Mouse (Mus musculus) G1E (cell line): Measurements from ENCODE around the gene Fkbp14. TPM values are rescaled to one million over a fixed set of nuclear protein-coding genes. Genes with fewer than 3 reads are reported as not detected.

Experiments
- ATAC-seq: 2 replicates; pipeline ENCODE4 v1.8.0; 2016; ENCODE audit warnings: mild to moderate bottlenecking; ENCODE audit not compliant: insufficient number of reproducible peaks, poor library complexity, low FRiP score, severe bottlenecking; ENCODE audit errors: extremely low read depth
- DNase-seq: peaks from one replicate; pipeline ENCODE4 v3.0.0; 2012; ENCODE audit warnings: low spot score
- H3K27me3 ChIP-seq: 2 replicates; pipeline ENCODE4 v1.6.1; 2012; ENCODE audit warnings: mild to moderate bottlenecking, low read length, inconsistent platforms; ENCODE audit not compliant: insufficient read depth
- H3K36me3 ChIP-seq: replicated peaks from 2 replicates; pipeline ENCODE3; 2012; ENCODE audit warnings: mild to moderate bottlenecking, inconsistent platforms
- H3K4me1 ChIP-seq: 2 replicates; pipeline ENCODE4 v1.6.1; 2012; ENCODE audit warnings: low read depth, low read length, inconsistent platforms, mixed read lengths; ENCODE audit not compliant: insufficient read depth
- H3K4me3 ChIP-seq: 2 replicates; pipeline ENCODE4 v1.5.1; 2012; ENCODE audit warnings: low read depth, mild to moderate bottlenecking, inconsistent platforms, low read length, moderate library complexity, mixed read lengths
- H3K9me3 ChIP-seq: replicated peaks from 2 replicates; pipeline ENCODE4 v1.6.1; 2012; ENCODE audit warnings: inconsistent platforms
- CTCF ChIP-seq: IDR thresholded peaks from 2 replicates; pipeline ENCODE4 v1.5.1; 2012; ENCODE audit warnings: low read depth, low read length, inconsistent platforms, mixed read lengths
- GATA1 ChIP-seq: IDR thresholded peaks from 2 replicates; pipeline ENCODE4 v1.6.1; 2012; ENCODE audit warnings: borderline replicate concordance, low read length, inconsistent platforms, mixed read lengths
- GATA2 ChIP-seq: IDR thresholded peaks from 2 replicates; pipeline ENCODE4 v1.6.1; 2012; ENCODE audit warnings: low read depth, low read length, inconsistent platforms, borderline replicate concordance
- POLR2AphosphoS5 ChIP-seq: IDR thresholded peaks from 2 replicates; pipeline ENCODE4 v1.6.1; 2012; ENCODE audit warnings: low read depth, low read length, inconsistent platforms; ENCODE audit not compliant: insufficient replicate concordance
- TAL1 ChIP-seq: conservative IDR thresholded peaks from 2 replicates; pipeline ENCODE4 v1.6.1; 2012; ENCODE audit warnings: low read depth, low read length, inconsistent platforms, mixed read lengths
- polyA plus RNA-seq: library from polyadenylated mRNA; stranded (reverse); fragments of >175 nt; gene quantifications from 2 replicates; pipeline ENCODE4 v1.2.3, GENCODE M21; 2012
- total RNA-seq, 2 experiments: library from RNA; stranded (forward) in 1 of 2; stranded (reverse) in 1 of 2; fragments of 200-1000 nt in 1 of 2; fragments of >200 nt in 1 of 2; fragmentation: Nextera tagmentation in 1 of 2; gene quantifications; 2 replicates each; pipeline ENCODE4 v1.2.3; 2014 to 2017

Fkbp14 gene
- total and polyA plus RNA-seq, 3 experiments: 0.11 to 6.7 (median 2.5) TPM

DNA sequence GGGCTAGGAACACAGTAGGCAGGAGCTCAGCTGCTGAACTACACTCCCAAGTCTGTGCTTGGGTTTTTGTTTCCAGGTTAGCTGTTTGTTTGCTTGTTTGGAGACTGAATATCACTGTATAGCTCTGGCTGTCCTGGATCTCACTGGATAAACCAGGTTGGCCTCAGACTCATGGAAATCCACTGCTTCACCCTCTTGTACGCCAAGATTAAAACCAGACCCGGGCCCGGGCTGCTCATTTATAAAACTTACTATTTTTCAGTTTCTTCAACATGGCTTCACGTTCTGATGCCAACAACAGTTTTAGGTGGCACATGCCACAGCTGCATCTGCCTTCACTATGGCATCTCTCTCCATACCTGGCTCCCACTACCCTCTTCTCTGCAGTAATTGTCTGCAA, 33.5 kb downstream of the Fkbp14 start:
- Histone ChIP-seq H3K36me3 (no peaks in the 10 kb centered on the region), H3K9me3 (no peaks in the 10 kb centered on the region), H3K27me3 (peaks cover 7% of the 10 kb centered on the region; the same call in 1 of the 2 replicates), H3K4me3 (no peak overlapping the region), H3K4me1 (no peaks in the 10 kb centered on the region)
- no peak for ATAC-seq
- DNase-seq: no peak
- TF ChIP-seq GATA1 (no peak), GATA2 (no peak), TAL1 (no peak), CTCF (no peak), POLR2AphosphoS5 (no peak)

GRCm38 (mm10) chr6:54562018-54562809, 34.9 kb downstream of the Fkbp14 start:
- TF ChIP-seq GATA2: no peak
- TF ChIP-seq POLR2AphosphoS5: no peak
- no peak for TF ChIP-seq GATA1
- no peak for TF ChIP-seq CTCF
- no peak for TF ChIP-seq TAL1
- DNase-seq (no peak), ATAC-seq (no peak)
- no peaks in the 10 kb centered on the region for H3K9me3 ChIP-seq
- H3K36me3 ChIP-seq: no peaks in the 10 kb centered on the region
- H3K4me3 ChIP-seq: no peak overlapping the region
- H3K4me1 ChIP-seq: no peaks in the 10 kb centered on the region
- peaks cover 7% of the 10 kb centered on the region; the same call in 1 of the 2 replicates for H3K27me3 ChIP-seq

- Histone ChIP-seq H3K4me1 (no peaks in the 10 kb centered on the region), H3K27me3 (no peaks in the 10 kb centered on the region), H3K36me3 (no peaks in the 10 kb centered on the region), H3K4me3 (no peak overlapping the region), H3K9me3 (no peaks in the 10 kb centered on the region)
- TF ChIP-seq GATA1 (no peak), POLR2AphosphoS5 (no peak), GATA2 (no peak), TAL1 (no peak), CTCF (no peak)
- DNase-seq (no peak), ATAC-seq (no peak)
Measured at GRCm38 (mm10) chr6:54558466-54558865, 38.6 kb downstream of the Fkbp14 start.

DNA sequence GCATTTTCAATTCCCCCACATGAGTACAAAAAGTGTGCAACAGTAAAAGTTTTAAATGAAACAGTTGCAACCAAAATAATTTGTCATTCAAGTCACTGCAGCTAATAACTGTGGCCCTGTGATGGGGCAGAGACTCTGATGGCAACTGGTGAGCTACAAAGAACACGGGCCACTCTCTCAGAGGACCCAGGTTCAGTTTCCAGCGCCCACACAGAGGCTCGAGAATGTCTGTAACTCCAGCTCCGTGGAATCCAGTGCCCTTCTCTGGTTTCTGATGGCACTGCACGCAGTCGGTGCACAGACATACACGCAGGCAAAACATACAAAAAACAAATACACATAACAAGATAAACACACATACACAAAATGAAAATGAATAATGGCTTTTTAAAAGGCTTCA, 39.4 kb downstream of the Fkbp14 start:
- no peaks in the 10 kb centered on the region for H3K27me3 ChIP-seq
- no peak for TF ChIP-seq TAL1
- H3K4me3 ChIP-seq: no peak overlapping the region
- no peaks in the 10 kb centered on the region for H3K9me3 ChIP-seq
- no peaks in the 10 kb centered on the region for H3K36me3 ChIP-seq
- no peaks in the 10 kb centered on the region for H3K4me1 ChIP-seq
- no peak for ATAC-seq
- DNase-seq: no peak

DNA sequence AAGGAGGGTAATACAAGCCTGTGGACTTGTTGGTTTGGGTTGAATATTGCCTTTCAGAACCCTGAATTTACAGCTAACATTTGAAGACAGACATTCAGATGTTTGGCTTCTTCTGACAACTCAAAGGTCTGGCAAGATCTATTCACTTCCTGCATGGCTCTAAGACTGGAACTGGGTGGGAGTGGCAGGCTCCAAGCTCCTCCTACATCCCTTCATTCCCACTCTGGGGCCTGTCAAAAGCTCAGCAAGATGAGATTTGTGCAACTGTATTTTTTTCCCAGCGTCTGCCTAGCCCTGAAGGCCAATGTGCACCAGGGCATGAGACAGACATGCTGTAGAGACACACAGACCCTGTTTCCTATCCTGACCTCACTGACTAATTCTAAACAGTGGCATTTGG, 41.3 kb downstream of the Fkbp14 start:
- ATAC-seq (no peak), DNase-seq (no peak)
- no peak overlapping the region for H3K4me3 ChIP-seq
- H3K27me3 ChIP-seq: no peaks in the 10 kb centered on the region
- no peak for TF ChIP-seq GATA2
- no peak for TF ChIP-seq CTCF
- H3K36me3 ChIP-seq: no peaks in the 10 kb centered on the region
- H3K4me1 ChIP-seq: no peaks in the 10 kb centered on the region
- no peaks in the 10 kb centered on the region for H3K9me3 ChIP-seq

GRCm38 (mm10) chr6:54554341-54555110, 42.6 kb downstream of the Fkbp14 start:
- TF ChIP-seq TAL1 (no peak), GATA1 (no peak), POLR2AphosphoS5 (no peak), GATA2 (no peak), CTCF (no peak)
- no peak for DNase-seq
- Histone ChIP-seq H3K36me3 (no peaks in the 10 kb centered on the region), H3K27me3 (0 out of 2 replicates have a peak, but pooled peaks cover 1% of the 10 kb centered on the region), H3K4me3 (no peak overlapping the region), H3K9me3 (no peaks in the 10 kb centered on the region), H3K4me1 (no peaks in the 10 kb centered on the region)
- ATAC-seq: no peak
